Comparison of ENCODE assay signal across 26 mouse cellular contexts in the genomic region with DNA sequence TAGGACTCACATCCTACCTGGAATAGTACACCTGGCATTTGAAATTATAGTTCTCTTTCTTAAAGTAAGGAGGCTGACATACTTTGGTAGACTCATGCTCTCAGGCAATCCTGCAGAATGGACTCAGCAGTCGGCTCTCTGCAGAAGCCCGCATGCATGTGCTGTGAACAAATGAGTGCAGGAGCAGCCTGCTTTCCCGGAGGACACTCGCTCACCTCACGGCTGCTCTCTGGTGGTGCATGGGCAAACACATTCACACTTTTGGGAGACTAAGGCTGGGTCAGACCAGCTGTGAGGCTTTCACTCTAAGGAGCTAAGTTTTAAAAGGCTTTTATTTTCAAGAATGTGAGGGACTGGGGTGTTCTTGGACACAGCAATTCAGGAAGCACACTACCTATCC. TPM values are rescaled to one million over a fixed set of nuclear protein-coding genes. Genes with fewer than 3 reads are reported as not detected.
DNase-seq lines count a peak whose midpoint lies in the region; ATAC-seq and TF ChIP-seq lines count a peak whose summit lies in the region.
"Had no signal": no experiment of that assay in that cellular context is flagged by ENCODE, and none has a peak within 500 bp of the region (broad histone marks: within the 10 kb centered on the region; RNA-seq: fewer than 3 reads in every experiment).

No protein-coding gene starts in this region.

- H3K9me3 ChIP-seq in forebrain, embryonic 15.5 days, result no peaks in the 10 kb centered on the region
- no peaks in the 10 kb centered on the region for H3K9me3 ChIP-seq in forebrain, embryonic 11.5 days (ENCODE audit: control insufficient read depth, low read length)
- no peaks in the 10 kb centered on the region for H3K9me3 ChIP-seq in neural tube, embryonic 13.5 days
- H3K9me3 ChIP-seq in neural tube, embryonic 15.5 days (replicated peaks), result no peaks in the 10 kb centered on the region
- H3K9me3 ChIP-seq: embryonic facial prominence, embryonic 12.5 days; heart, embryonic 12.5 days; kidney, embryonic 15.5 days; limb, embryonic 13.5 days; midbrain, embryonic 12.5 days; stomach, embryonic 15.5 days had no signal

- peak; percentile 22 for TF ChIP-seq CTCF in layer of hippocampus, adult 2 months (conservative IDR thresholded peaks at IDR 0.05)

- peak overlapping the region; percentile 49; the same call in 1 of the 2 replicates for H3K27ac ChIP-seq in forebrain, embryonic 15.5 days (replicated peaks)
- no peak overlapping the region for H3K27ac ChIP-seq in forebrain, embryonic 11.5 days (ENCODE audit: low read depth, low read length)
- H3K27ac ChIP-seq in layer of hippocampus, adult 2 months, result peak overlapping the region; percentile 47
- 0 out of 2 replicates have a peak overlapping the region, but pooled peaks have one; percentile 4 for H3K27ac ChIP-seq in neural tube, embryonic 13.5 days (replicated peaks)
- H3K27ac ChIP-seq in neural tube, embryonic 15.5 days (replicated peaks), result no peak overlapping the region
- H3K27ac ChIP-seq: embryonic facial prominence, embryonic 12.5 days; hindbrain, embryonic 14.5 days; kidney, embryonic 15.5 days; limb, embryonic 13.5 days; midbrain, embryonic 12.5 days; stomach, embryonic 15.5 days had no signal

- H3K4me1 ChIP-seq in forebrain, embryonic 15.5 days, result no peaks in the 10 kb centered on the region
- H3K4me1 ChIP-seq in forebrain, embryonic 11.5 days (replicated peaks; ENCODE audit: control insufficient read depth, insufficient read depth, low read length), result no peaks in the 10 kb centered on the region
- 0 out of 2 replicates have a peak, but pooled peaks cover 4% of the 10 kb centered on the region for H3K4me1 ChIP-seq in neural tube, embryonic 13.5 days (replicated peaks)
- peaks cover 9% of the 10 kb centered on the region; the same call in 1 of the 2 replicates for H3K4me1 ChIP-seq in neural tube, embryonic 15.5 days
- H3K4me1 ChIP-seq: embryonic facial prominence, embryonic 12.5 days; kidney, embryonic 15.5 days; limb, embryonic 13.5 days; midbrain, embryonic 12.5 days; stomach, embryonic 15.5 days had no signal

- H3K36me3 ChIP-seq in forebrain, embryonic 15.5 days, result peaks cover 29% of the 10 kb centered on the region
- H3K36me3 ChIP-seq in forebrain, embryonic 11.5 days (ENCODE audit: control insufficient read depth, insufficient read depth, low read length), result peaks cover 2% of the 10 kb centered on the region; the same call in 1 of the 2 replicates
- peaks cover 39% of the 10 kb centered on the region for H3K36me3 ChIP-seq in neural tube, embryonic 13.5 days
- H3K36me3 ChIP-seq in neural tube, embryonic 15.5 days, result peaks cover 16% of the 10 kb centered on the region

- no peak overlapping the region for H3K4me3 ChIP-seq in forebrain, embryonic 15.5 days
- no peak overlapping the region for H3K4me3 ChIP-seq in forebrain, embryonic 11.5 days (ENCODE audit: low read depth, low read length)
- H3K4me3 ChIP-seq in layer of hippocampus, adult 2 months, result no peak overlapping the region
- H3K4me3 ChIP-seq in neural tube, embryonic 13.5 days, result no peak overlapping the region
- H3K4me3 ChIP-seq in neural tube, embryonic 15.5 days (replicated peaks), result no peak overlapping the region
- H3K4me3 ChIP-seq: embryonic facial prominence, embryonic 12.5 days; heart, embryonic 12.5 days; kidney, embryonic 15.5 days; limb, embryonic 13.5 days; midbrain, embryonic 12.5 days; myocyte; stomach, embryonic 15.5 days had no signal

- no peak for DNase-seq in forebrain, embryonic 11.5 days (ENCODE audit: low spot score)
- DNase-seq in layer of hippocampus, adult 2 months (ENCODE audit: low spot score in 2 of 2), result no peak
- no peak for DNase-seq in layer of hippocampus, postnatal 25 days (ENCODE audit: extremely low spot score in 1 of 2, low spot score in 1 of 2)
- DNase-seq: adrenal gland, postnatal 25 days; B cell, adult 2 months; embryo, embryonic 11 days; gastrocnemius, postnatal 25 days; heart, adult 18-20 months; heart, postnatal 4 days; kidney, adult 11 months; kidney, postnatal 25 days; liver, postnatal 0 days; right cerebral cortex, postnatal 25 days had no signal

- WGBS in forebrain, embryonic 15.5 days, result 70% methylated on average over 5 of the region's 5 CpGs
- 84% methylated on average over 5 of the region's 5 CpGs for WGBS in forebrain, embryonic 11.5 days
- 72% methylated on average over 5 of the region's 5 CpGs for WGBS in neural tube, embryonic 13.5 days
- WGBS in neural tube, embryonic 15.5 days, result 70% methylated on average over 5 of the region's 5 CpGs

- no peak for ATAC-seq in forebrain, embryonic 15.5 days (replicated peaks)
- ATAC-seq in forebrain, embryonic 11.5 days (replicated peaks; ENCODE audit: low FRiP score), result no peak
- no peak for ATAC-seq in neural tube, embryonic 13.5 days (ENCODE audit: low read depth)
- ATAC-seq in neural tube, embryonic 15.5 days (ENCODE audit: low FRiP score), result no peak
- ATAC-seq: inflammation-experienced regulatory T-cells, adult 6 months; liver, postnatal 0 days had no signal

- no peak overlapping the region for H3K4me2 ChIP-seq in forebrain, embryonic 15.5 days (replicated peaks)
- no peak overlapping the region for H3K4me2 ChIP-seq in forebrain, embryonic 11.5 days (ENCODE audit: low read depth, low read length, severe bottlenecking)
- no peak overlapping the region for H3K4me2 ChIP-seq in neural tube, embryonic 13.5 days
- H3K4me2 ChIP-seq in neural tube, embryonic 15.5 days, result no peak overlapping the region
- H3K4me2 ChIP-seq: embryonic facial prominence, embryonic 12.5 days; heart, embryonic 12.5 days; hindbrain, embryonic 14.5 days; kidney, embryonic 15.5 days; limb, embryonic 13.5 days; liver, embryonic 11.5 days; midbrain, embryonic 12.5 days; stomach, embryonic 15.5 days had no signal

- no peak overlapping the region for H3K9ac ChIP-seq in forebrain, embryonic 15.5 days (replicated peaks)
- H3K9ac ChIP-seq in forebrain, embryonic 11.5 days (ENCODE audit: low read length), result no peak overlapping the region
- no peak overlapping the region for H3K9ac ChIP-seq in neural tube, embryonic 13.5 days
- no peak overlapping the region for H3K9ac ChIP-seq in neural tube, embryonic 15.5 days (replicated peaks)
- H3K9ac ChIP-seq: embryonic facial prominence, embryonic 12.5 days; hindbrain, embryonic 14.5 days; kidney, embryonic 15.5 days; limb, embryonic 13.5 days; liver, postnatal 0 days; midbrain, embryonic 12.5 days; stomach, embryonic 15.5 days had no signal

- H3K27me3 ChIP-seq in forebrain, embryonic 15.5 days, result no peaks in the 10 kb centered on the region
- H3K27me3 ChIP-seq in forebrain, embryonic 11.5 days (ENCODE audit: control insufficient read depth, insufficient read depth, low read length), result no peaks in the 10 kb centered on the region
- no peaks in the 10 kb centered on the region for H3K27me3 ChIP-seq in neural tube, embryonic 13.5 days
- no peaks in the 10 kb centered on the region for H3K27me3 ChIP-seq in neural tube, embryonic 15.5 days (replicated peaks)
- H3K27me3 ChIP-seq: embryonic facial prominence, embryonic 12.5 days; heart, embryonic 12.5 days; kidney, embryonic 15.5 days; limb, embryonic 13.5 days; midbrain, embryonic 12.5 days; stomach, embryonic 15.5 days had no signal

RNA-seq across cellular contexts. Expression of a gene that starts 41.3 kb away (rescaled TPM):
- 3.0 and 3.7 TPM in 2 replicates for polyA plus RNA-seq in forebrain, embryonic 15.5 days (2015; fragmentation: Nextera tagmentation; extraction: Ambion mirVana)
- polyA plus RNA-seq in forebrain, embryonic 11.5 days (2014; fragmentation: Nextera tagmentation; extraction: Ambion mirVana), result 1.5 and 2.1 TPM in 2 replicates
- total RNA-seq in layer of hippocampus, adult 2 months (2021), result 10 to 100 TPM; 14.0 to 16.3 TPM
- total RNA-seq in layer of hippocampus, postnatal 25 days (2021), result 10 to 100 TPM; 18.9 to 20.4 TPM
- 4.7 and 5.9 TPM in 2 replicates for polyA plus RNA-seq in neural tube, embryonic 13.5 days (2015; fragmentation: Nextera tagmentation; extraction: Ambion mirVana)
- polyA plus RNA-seq in neural tube, embryonic 15.5 days (2015; fragmentation: Nextera tagmentation; extraction: Ambion mirVana), result 5.3 and 5.4 TPM in 2 replicates
- total RNA-seq: adrenal gland, postnatal 25 days; gastrocnemius, postnatal 25 days had no signal

Comparison
In these comparisons a context has a peak if more than half of its experiments do, and no peak if none do; other contexts are left out.
1. H3K27ac ChIP-seq: peak in forebrain, embryonic 15.5 days (single experiment), layer of hippocampus, adult 2 months (single experiment) and neural tube, embryonic 13.5 days (single experiment); none in forebrain, embryonic 11.5 days (single experiment) and neural tube, embryonic 15.5 days (single experiment).